31 mouse cellular contexts compared by ENCODE assay signal in genomic region chr17:74290198-74290597, GRCm38 (mm10). TPM values are rescaled to one million over a fixed set of nuclear protein-coding genes. Genes with fewer than 3 reads are reported as not detected.
DNase-seq lines count a peak whose midpoint lies in the region; ATAC-seq and TF ChIP-seq lines count a peak whose summit lies in the region.
"Had no signal": no experiment of that assay in that cellular context is flagged by ENCODE, and none has a peak within 500 bp of the region (broad histone marks: within the 10 kb centered on the region; RNA-seq: fewer than 3 reads in every experiment).

No protein-coding gene starts in this region.

- H3K27me3 ChIP-seq in liver, embryonic 14.5 days (ENCODE audit: control insufficient read depth, insufficient read depth, low read length): no peaks in the 10 kb centered on the region
- H3K27me3 ChIP-seq: CH12.LX; embryonic facial prominence, embryonic 15.5 days; forebrain, embryonic 15.5 days; heart, embryonic 12.5 days; limb, embryonic 13.5 days; midbrain, embryonic 13.5 days had no signal

- H3K9me3 ChIP-seq in liver, embryonic 14.5 days (ENCODE audit: control insufficient read depth, low read length): no peaks in the 10 kb centered on the region
- H3K9me3 ChIP-seq: embryonic facial prominence, embryonic 10.5 days; embryonic facial prominence, embryonic 15.5 days; forebrain, embryonic 15.5 days; heart, embryonic 12.5 days; midbrain, embryonic 13.5 days had no signal

- peak; percentile 11 for DNase-seq in lung, postnatal 36 days
- no peak for DNase-seq in lung, postnatal 14 days
- DNase-seq in liver, embryonic 14.5 days (ENCODE audit: low read depth in 3 of 3, low spot score in 3 of 3): no peak
- DNase-seq in cerebellum, postnatal 25 days: no peak
- DNase-seq in neural tube, embryonic 10.5 days (ENCODE audit: extremely low spot score, low spot score): no peak
- DNase-seq in right cerebral cortex, postnatal 36 days (ENCODE audit: low spot score in 2 of 2): no peak
- no peak for DNase-seq in ovary, adult 18-20 months (ENCODE audit: low spot score)
- DNase-seq: adrenal gland, postnatal 10 days; cerebellum, adult 11-12 months; cerebellum, postnatal 10 days; gastrocnemius, adult 2 months; gastrocnemius, postnatal 36 days; heart, adult 18-20 months; kidney, adult 9 months; kidney, postnatal 10 days; layer of hippocampus, adult 9-11 months; lung, adult 2 months; right cerebral cortex, adult 18-20 months; thymus, adult 2 months; thymus, postnatal 36 days had no signal

- H3K9ac ChIP-seq in liver, embryonic 14.5 days (replicated peaks): no peak overlapping the region; the same call in 1 of the 2 replicates
- H3K9ac ChIP-seq: embryonic facial prominence, embryonic 15.5 days; forebrain, embryonic 15.5 days; heart, embryonic 12.5 days; hindbrain, embryonic 14.5 days; limb, embryonic 13.5 days; midbrain, embryonic 13.5 days had no signal

- peak; percentile 56 for ATAC-seq in erythroid progenitor cell, adult 5-6 weeks (replicated peaks; ENCODE audit: low FRiP score, poor library complexity, severe bottlenecking)
- ATAC-seq in liver, embryonic 14.5 days (ENCODE audit: insufficient read depth): no peak
- ATAC-seq: forebrain, embryonic 15.5 days; intestine, postnatal 0 days; midbrain, embryonic 13.5 days had no signal

- H3K36me3 ChIP-seq in liver, embryonic 14.5 days (replicated peaks; ENCODE audit: control insufficient read depth, insufficient read depth, low read depth): no peaks in the 10 kb centered on the region; the same call in 1 of the 2 replicates
- H3K36me3 ChIP-seq: forebrain, embryonic 15.5 days had no signal

- peaks cover 36 to 44% of the 10 kb centered on the region in 2 experiments for H3K4me1 ChIP-seq in liver, embryonic 14.5 days (replicated peaks; ENCODE audit: control insufficient read depth in 2 of 2, insufficient read depth in 2 of 2, low read length in 1 of 2)

- WGBS in liver, embryonic 14.5 days (ENCODE audit: insufficient replicate concordance): 35% methylated on average over 3 of the region's 3 CpGs

- H3K27ac ChIP-seq in liver, embryonic 14.5 days: peak overlapping the region; percentile 43
- H3K27ac ChIP-seq: embryonic facial prominence, embryonic 10.5 days; embryonic facial prominence, embryonic 15.5 days; forebrain, embryonic 10.5 days; forebrain, embryonic 15.5 days; hindbrain, embryonic 14.5 days; limb, embryonic 13.5 days; midbrain, embryonic 13.5 days had no signal

- no peak for TF ChIP-seq EP300 in liver, embryonic 14.5 days (IDR thresholded peaks at IDR 0.05; ENCODE audit: low read depth)

- peak overlapping the region; percentile 89 for H3K4me2 ChIP-seq in liver, embryonic 14.5 days (ENCODE audit: low read depth)
- H3K4me2 ChIP-seq: embryonic facial prominence, embryonic 15.5 days; forebrain, embryonic 15.5 days; heart, embryonic 12.5 days; hindbrain, embryonic 14.5 days; limb, embryonic 13.5 days; midbrain, embryonic 13.5 days had no signal

- H3K4me3 ChIP-seq in liver, embryonic 14.5 days (ENCODE audit: insufficient read depth in 1 of 2, low read depth in 2 of 2, low read length in 2 of 2): 0 out of 4 replicates have a peak overlapping the region, but pooled peaks of 1 of the 2 experiments have one; percentile 13
- H3K4me3 ChIP-seq: embryonic facial prominence, embryonic 10.5 days; embryonic facial prominence, embryonic 15.5 days; forebrain, embryonic 10.5 days; forebrain, embryonic 15.5 days; gastrocnemius, adult 2 months; heart, embryonic 12.5 days; limb, embryonic 13.5 days; midbrain, embryonic 13.5 days had no signal

- TF ChIP-seq CTCF in liver, embryonic 14.5 days (IDR thresholded peaks at IDR 0.05; ENCODE audit: low read depth): no peak

RNA-seq across cellular contexts. Expression of gene Memo1, which starts 5.1 kb away (rescaled TPM):
- total RNA-seq in erythroid progenitor cell, adult 5-6 weeks (2015; ENCODE audit: low replicate concordance): 208 and 242 TPM in 2 replicates
- 378 and 387 TPM in 2 replicates for total RNA-seq in erythroid progenitor cell, adult 5-6 weeks (2017; ENCODE audit: low replicate concordance)
- 24.4 and 38.8 TPM in 2 replicates for polyA plus RNA-seq in liver, embryonic 14.5 days (2012; rRNA removed)
- polyA plus RNA-seq in liver, embryonic 14.5 days (2014; fragmentation: Nextera tagmentation; extraction: Ambion mirVana): 111 and 116 TPM in 2 replicates

RNA-seq across cellular contexts. Expression of gene Dpy30, which starts 33.5 kb away (rescaled TPM):
- 93.5 and 116 TPM in 2 replicates for total RNA-seq in erythroid progenitor cell, adult 5-6 weeks (2015; ENCODE audit: low replicate concordance)
- 44.4 and 50.9 TPM in 2 replicates for total RNA-seq in erythroid progenitor cell, adult 5-6 weeks (2017; ENCODE audit: low replicate concordance)
- 71.4 and 104 TPM in 2 replicates for polyA plus RNA-seq in liver, embryonic 14.5 days (2012; rRNA removed)
- polyA plus RNA-seq in liver, embryonic 14.5 days (2014; fragmentation: Nextera tagmentation; extraction: Ambion mirVana): 145 and 149 TPM in 2 replicates

RNA-seq across cellular contexts. Expression of gene Spast, which starts 48.6 kb away (rescaled TPM):
- total RNA-seq in erythroid progenitor cell, adult 5-6 weeks (2015; ENCODE audit: low replicate concordance): 13.7 and 19.3 TPM in 2 replicates
- 13.9 and 28.8 TPM in 2 replicates for total RNA-seq in erythroid progenitor cell, adult 5-6 weeks (2017; ENCODE audit: low replicate concordance)
- polyA plus RNA-seq in liver, embryonic 14.5 days (2012; rRNA removed): 2.5 and 4.1 TPM in 2 replicates
- polyA plus RNA-seq in liver, embryonic 14.5 days (2014; fragmentation: Nextera tagmentation; extraction: Ambion mirVana): 5.4 and 6.8 TPM in 2 replicates
